Mouse (Mus musculus) kidney, adult 9 months (tissue): Measurements from ENCODE around the gene Asap3.
A peak's percentile ranks its signal among the peaks of the same experiment; 100 is the strongest.

Source experiments
- DNase-seq: peaks from one replicate; pipeline ENCODE4 v3.0.0; 2022

The Asap3 gene

DNA sequence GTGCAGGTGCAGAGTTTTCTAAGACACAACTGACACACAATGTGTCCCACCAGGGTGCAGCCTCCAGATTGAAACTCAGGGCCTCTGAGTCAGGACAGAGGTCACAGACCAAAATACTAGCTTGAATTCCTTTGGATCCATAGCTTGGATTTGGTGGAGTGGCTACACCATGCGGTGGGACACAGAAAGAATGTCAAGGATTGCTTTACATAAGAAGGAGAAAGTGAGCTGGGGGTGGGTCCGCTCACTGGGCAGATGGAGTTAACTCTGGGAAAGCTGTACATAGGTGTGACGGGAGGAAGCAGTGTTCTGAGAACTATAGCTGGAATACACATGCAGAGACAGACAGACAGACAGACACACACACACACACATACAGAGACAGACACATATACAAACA lies 53.8 kb downstream of the Asap3 start:
- DNase-seq, result no peak

DNA sequence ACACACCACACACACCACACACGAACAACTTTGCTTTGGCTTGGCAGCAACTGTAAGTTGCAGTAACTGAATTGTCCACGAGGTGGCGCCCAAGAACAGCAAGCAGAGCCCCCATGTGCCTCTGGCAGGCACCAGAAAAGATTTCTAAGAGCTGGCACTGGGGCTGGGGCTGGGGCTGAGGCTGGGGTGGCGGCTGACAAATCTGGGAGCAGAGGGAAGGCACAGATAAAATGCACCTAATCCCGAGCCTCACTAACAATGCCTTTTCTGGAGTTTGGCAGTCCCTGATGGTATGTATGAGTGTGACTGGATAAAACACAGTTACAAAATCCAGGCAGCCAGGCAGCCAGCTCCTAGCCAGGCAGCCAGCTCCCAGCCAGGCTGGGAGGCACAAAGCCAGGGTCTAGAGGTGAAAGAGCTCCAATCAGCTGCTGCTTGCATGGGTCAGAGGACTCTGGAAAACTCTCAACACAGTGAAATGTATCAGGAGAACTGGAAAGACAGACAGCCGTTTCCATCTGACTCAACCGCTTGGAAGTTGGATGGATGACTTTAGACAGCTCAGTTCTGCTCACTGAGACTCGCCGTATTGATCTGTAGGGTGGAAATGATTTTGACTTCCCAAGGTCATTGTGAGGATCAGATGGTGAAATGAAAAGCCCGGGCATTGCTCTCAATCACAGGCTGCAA lies 54.5 kb downstream of the Asap3 start:
- DNase-seq, result peak; percentile 84

GRCm38 (mm10) chr4:136261912-136262311 lies 55.7 kb downstream of the Asap3 start:
- DNase-seq, result peak; percentile 79

DNA sequence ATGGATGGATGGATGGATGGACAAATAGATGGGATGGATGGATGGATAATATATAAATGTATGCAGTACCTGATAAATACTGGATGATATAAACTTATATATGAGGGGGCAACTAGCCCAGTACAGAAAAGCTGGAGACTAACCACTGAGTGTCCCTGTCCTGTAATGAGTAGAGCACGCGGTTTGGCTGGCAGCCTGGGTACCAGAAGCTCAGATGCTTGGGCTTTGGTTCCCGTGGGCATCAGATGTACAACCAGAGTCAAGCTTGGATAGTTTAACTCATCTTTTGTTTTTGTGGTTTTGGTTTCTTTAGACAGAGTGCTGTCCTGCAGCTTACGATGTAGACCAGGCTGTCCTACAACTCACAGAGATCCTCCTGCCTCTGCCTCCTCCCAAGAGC lies 57.4 kb downstream of the Asap3 start:
- DNase-seq, result no peak

GRCm38 (mm10) chr4:136266716-136267343 lies 60.7 kb downstream of the Asap3 start:
- DNase-seq, result no peak

- DNase-seq, result no peak
These were observed 62.7 kb downstream of the Asap3 start for GRCm38 (mm10) chr4:136268912-136269311.

GRCm38 (mm10) chr4:136270648-136271047 lies 64.5 kb downstream of the Asap3 start:
- peak; percentile 50 for DNase-seq

DNA sequence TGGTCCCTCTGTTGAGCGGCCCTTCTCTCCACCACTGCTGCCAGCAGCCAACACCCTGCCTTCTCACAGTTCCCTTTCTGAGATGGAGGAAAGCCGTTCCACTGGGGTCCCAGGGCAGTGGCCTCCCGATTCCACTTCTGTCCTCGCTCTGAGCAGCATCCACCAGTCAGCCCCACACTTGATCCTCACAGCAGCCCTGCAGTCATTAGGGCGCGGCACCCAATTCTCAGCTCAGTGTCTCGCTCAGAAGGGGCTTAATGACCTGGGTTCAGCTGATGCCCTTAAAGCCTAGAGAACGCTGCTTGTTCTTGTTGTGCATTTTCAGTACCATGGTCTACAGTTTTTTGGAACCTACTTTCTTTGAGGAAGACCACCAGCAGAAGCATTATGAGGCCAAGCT lies 74.9 kb downstream of the Asap3 start:
- no peak for DNase-seq

- DNase-seq, result no peak
These were observed 75.4 kb downstream of the Asap3 start for GRCm38 (mm10) chr4:136281611-136282010.

DNA sequence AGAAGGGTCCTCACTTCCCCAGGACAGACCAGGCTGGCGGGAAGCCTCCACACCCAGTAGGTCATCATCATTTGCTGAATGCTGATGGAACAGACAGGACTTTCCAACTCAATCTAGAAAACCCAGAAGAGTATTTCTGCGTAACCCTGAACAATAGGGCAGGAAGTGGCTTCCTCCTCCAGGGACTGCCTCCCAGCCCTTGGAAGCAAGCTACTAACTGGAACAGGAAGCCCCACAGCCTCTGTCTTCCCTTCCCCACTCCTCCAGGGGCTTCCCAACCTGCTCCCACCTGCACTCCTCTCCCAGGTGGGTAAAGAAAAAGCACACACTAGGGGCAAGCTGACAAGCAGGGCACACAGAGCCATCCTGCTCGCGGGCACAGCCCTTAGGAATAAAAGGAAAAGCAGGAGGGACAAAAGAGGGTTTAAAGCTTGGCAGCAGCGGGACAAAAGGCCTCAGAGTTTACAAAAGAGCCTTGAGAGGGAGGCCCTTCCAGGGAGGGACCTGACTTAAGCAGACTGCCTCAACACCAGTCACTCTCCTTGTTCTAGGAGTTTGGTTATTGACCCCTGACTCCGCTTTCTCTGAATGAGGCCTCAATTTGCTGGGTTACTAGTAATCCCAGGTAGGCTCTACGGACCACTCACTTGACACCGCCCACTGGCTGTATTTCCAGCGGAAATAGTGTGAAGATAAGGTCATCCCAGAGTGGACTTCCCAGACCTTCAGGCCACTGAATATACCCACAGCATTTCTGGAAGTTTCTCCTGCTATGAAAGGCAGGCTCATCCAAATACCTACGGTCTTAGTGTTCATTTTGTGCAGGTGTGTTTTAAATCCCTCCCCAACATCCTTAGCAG lies 76.7 kb downstream of the Asap3 start:
- DNase-seq, result peak; percentile 40

DNA sequence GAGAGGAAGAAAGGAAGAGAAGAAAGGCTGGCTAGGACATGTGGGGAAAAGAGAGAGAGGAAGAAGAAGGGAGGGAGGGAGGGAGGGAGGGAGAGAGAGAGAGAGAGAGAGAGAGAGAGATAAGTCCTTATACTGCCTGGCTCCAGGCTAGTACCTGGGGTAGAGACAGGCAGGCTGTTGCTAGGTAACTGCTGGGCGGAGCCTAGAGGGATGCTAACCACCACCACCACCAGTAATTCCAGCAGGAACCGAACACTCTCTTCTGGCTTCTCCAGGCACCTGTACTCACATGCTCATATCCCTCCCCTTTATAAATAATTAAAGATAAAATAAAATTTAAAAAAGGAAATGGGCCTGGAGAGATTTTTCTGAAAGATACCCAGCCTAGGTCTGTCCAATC lies 77.6 kb downstream of the Asap3 start:
- no peak for DNase-seq

DNA sequence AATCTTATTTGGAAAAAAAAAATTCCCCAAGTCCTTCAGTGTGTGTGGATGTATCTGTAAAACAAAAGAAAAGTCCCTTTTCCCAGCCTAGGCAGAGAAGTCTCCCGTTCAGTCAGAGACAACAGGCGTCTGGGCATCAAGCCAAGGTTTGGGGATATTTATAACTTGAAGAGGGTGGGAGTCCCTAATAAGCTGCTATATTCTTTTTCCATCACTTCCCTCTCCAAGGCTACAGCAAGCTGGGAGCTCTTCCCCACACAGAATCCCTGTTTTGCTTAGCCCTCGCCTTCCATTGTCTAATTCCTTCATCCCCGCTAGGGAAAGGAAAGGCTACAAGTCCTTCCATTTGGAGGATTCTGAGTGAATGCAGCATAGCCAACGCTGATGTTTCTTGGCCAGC lies 78.3 kb downstream of the Asap3 start, which contains the start of gene Zfp46:
Gene Zfp46, plus strand, starts transcription at position 229 of the 400 bp plus-strand sequence.
- DNase-seq, result peak; percentile 75

GRCm38 (mm10) chr4:136284891-136285290 lies 78.7 kb downstream of the Asap3 start:
- DNase-seq, result peak; percentile 42

GRCm38 (mm10) chr4:136285348-136285810 lies 79.2 kb downstream of the Asap3 start:
- peak; percentile 98 for DNase-seq

DNA sequence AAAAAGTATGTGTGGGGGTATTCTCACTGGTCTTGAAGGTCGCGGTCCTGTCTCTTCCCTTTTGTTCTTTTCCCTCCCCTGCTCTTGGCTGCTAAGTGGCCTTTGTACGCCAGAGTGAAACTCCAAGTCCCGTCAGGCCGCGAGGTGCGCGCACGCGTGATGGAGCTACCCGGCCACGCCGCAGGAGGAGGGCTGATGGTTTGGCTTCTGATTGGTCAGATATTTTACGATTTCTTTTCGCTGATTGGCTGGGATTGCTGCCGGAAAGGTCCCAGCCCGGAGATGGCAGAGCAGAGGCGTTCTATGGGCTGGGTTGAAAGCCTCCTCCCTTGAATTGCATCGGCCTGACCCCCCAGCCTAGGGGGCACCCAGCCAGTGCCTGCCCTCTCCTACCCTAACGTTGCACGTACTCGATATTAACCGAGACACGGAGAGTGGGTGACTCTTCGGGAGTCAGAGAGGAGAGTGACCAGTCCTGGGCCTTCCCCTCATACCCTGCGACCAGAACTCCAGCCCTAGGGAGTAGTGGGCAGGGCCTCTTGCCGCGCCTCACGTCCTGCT lies 79.7 kb downstream of the Asap3 start:
- DNase-seq, result peak; percentile 99

- no peak for DNase-seq
These were observed 84.0 kb downstream of the Asap3 start for GRCm38 (mm10) chr4:136289918-136290780.

DNA sequence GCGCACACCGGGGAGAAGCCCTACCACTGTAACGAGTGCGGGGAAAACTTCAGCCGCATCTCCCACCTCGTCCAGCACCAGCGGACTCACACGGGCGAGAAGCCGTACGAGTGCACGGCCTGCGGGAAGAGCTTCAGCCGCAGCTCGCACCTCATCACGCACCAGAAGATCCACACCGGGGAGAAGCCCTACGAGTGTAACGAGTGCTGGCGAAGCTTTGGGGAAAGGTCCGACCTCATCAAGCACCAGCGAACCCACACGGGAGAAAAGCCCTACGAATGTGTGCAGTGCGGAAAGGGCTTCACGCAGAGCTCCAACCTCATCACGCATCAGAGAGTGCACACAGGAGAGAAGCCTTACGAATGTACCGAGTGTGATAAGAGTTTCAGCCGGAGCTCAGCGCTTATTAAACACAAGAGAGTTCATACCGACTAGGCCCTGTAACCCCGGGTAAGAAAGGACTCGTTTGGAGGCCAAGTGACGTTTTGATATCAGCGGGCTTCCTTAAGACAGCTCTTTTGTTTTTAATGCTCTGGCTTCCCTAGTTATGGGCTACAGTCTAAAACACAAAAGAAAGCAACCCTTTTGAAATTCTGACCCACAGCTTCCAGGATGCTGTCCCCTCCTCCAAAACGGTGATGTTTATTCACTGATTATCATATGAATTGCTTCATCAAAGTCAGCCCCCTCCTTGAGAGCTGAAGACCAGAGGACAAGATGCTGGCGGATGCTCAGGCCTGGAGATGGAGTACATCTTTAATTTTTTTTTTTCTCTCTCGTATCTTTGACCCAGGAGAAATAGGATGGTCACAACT lies 84.8 kb downstream of the Asap3 start:
- no peak for DNase-seq

- no peak for DNase-seq
These were observed 85.5 kb downstream of the Asap3 start for GRCm38 (mm10) chr4:136291692-136292091.
